Mouse (Mus musculus): ENCODE measurements around the gene Mrpl53.

The Mrpl53 gene

DNA sequence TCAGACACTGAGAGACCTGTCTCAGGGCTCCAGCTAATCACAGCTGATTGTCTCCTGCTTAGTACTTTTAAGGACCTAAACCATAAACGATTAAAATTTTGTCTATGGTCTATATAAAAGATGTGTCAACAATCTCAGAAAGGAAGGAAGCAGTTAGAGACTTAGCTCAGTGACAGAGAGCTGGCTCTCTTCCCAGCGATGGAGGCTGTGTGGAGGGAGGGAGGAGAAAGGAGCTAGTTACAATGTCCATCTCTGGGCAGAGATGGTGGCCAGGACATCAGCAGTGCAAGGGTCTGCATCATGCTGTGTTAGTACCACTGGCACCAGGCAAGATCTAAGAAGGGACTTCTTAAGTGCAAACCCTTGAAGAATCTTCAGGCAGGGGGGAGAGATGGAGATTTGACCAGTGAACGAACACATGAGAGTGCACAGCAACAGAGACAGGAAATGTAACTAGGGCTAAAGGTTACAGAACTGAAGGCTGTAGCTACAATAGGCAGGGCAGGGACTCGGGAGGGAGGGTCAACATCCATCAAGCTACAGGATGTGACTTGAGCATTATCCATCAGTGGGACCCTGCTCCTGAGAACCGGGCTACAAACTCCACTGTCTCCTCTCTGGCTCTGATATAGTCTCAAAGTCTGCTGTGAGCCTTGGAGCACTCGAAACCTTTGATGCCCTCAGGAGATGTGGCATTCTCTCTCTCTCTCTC lies 16.3 kb upstream of the Mrpl53 start:
- DNase-seq (ENCODE audit: low read depth, low spot score) = no peak

DNA sequence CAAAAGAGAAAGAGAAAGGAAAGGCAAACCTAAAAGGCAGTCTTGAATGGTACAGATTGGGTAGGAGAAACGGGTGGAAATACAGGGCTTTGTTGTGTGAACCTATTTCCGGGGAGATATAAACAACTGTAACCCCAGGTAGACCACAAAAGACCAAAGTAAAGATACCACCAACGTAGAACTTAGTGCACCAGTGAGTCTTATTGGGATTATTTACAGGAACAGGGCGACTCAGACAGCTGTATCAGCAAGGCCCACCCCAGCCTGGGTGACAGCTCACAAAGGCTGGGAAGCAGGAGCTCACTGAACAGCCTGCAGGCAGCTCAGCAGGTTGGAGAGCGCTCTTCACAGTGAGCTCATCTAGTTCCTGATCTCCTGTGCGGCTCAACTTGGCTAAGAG lies 12.9 kb upstream of the Mrpl53 start:
- DNase-seq (ENCODE audit: low read depth, low spot score) = no peak

DNA sequence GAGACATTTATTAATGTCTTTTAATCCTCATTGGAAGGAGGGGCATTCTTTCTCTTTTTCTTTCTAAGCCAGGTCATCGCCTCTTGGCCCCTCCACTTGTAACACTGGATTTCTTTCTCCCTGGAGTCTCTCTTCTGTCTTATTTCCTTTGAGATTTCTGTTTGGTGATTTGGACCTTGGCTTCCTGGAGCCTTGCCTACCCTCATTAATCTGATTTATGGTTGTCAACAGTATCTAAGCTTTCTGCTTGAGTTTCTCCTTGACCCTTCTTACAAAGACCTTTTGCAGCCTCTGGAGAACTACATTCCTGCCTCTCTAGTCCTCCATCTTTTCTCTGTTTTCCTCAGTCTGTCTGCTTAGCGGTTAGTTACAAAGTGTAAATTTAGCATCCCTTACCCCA lies 10.4 kb upstream of the Mrpl53 start:
- no peak for DNase-seq (ENCODE audit: low read depth, low spot score)

DNA sequence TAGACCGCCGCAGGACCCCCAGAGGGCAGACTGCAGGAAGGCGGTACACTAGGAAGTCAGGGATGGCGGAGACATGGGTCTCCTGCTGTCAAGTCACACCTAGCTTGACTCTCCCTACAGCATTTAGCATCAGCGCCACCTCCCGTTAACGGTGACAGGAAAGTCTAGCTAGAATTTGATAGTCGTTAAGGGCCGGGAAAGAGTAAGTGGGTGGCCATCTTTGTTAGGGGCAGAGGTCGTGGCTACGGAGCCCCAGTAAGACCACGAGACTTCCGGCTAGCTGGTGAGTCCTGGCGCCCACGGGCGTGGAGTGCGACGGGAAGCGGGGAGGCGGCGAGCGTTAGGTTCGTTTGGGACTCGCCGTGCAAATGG lies 7.5 kb upstream of the Mrpl53 start, which contains the start of the genes Ccdc142 and Gm42688:
Gene Ccdc142, plus strand, starts transcription at position 286 of the 372 bp plus-strand sequence.
Gene Gm42688, plus strand, starts transcription at position 302 of the 372 bp plus-strand sequence.
- peak; percentile 79 for DNase-seq (ENCODE audit: low read depth, low spot score)

DNA sequence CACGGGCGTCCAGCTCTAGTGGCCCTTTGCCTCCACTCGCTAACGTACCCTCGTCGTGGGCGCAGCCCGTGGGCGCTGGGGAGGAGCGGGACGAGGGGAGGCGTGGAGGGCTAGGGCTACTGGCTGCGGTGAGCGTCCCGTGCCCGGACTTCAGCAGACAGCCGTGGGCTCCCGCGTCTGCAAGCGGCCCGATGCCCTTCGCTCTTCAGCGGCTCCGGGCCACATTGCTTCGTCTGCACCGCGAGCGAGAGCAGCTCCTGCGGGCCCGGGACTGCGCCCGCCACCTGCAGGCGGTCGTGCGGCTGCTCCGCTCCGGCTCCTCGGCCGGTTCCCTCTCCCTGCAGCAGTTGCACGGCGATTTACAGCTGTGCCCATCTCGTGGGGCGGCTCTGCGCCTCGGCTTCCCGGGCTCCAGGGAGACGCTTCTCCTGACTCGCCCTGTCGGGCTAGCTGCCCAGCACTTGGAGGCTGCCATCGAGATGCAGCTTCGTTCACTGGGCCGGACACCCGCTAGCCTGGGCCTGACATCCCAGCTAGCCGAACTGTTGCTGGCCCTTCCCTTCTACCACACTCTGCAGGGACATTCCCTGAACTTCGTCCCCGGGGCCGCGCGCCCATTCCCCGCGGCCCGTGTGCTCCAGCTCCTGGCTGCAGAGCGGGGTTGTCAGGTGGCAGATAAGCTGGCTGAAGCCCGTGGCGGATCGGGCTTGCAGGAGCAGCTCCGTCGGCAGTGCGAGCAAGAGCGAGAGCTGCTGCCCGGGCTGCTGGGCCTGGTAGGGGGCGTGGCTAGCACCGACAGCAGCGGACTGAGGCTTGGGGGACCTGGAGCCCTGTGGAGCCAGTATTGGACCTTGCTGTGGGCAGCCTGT lies 6.9 kb upstream of the Mrpl53 start:
- peak; percentile 72 for DNase-seq (ENCODE audit: low read depth, low spot score)

DNA sequence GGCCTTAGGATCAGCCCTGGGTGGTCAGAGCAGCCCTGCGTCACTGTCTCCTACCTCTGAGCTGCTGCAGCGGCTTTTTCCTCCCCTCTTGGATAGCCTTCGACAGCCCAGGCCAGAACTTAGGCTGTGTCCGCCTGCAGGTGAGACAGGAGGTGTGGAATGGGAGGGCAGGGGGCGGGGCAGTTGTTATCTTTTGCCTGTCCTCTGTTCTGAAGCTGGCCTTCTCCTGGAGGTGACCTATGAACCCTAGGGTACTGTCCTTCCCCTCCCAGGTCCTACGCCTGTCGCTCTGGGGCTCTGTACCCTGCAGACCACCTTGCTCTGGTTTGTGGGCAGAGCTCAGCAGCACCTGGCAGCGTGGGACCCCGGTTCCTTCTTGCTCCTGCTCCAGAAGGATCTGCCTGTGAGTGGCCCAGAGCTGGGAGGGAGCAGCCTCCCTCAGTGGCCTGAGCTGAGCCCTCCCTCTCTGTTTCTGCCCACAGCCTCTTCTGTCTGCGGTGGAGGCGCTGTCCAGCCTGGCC lies 5.7 kb upstream of the Mrpl53 start:
- DNase-seq (ENCODE audit: low read depth, low spot score) = no peak

DNA sequence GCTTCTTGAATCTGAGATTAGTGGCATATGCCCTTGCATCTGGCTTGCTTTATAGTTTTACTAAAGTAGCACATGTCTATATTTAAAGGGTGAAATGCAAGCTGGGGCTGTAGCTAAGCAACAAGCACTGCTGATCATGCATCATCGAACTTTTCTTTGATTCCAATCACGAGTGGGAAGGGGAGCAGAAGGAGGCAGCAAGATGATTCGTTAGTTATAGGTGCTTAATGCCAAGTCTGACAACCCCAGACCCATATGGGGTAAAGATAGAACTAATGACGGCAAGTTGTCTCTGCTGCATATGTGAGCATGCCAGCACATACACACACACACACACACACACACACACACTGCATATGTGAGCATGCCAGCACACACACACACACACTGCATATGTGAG lies 4.7 kb upstream of the Mrpl53 start:
- DNase-seq (ENCODE audit: low read depth, low spot score) = no peak

DNA sequence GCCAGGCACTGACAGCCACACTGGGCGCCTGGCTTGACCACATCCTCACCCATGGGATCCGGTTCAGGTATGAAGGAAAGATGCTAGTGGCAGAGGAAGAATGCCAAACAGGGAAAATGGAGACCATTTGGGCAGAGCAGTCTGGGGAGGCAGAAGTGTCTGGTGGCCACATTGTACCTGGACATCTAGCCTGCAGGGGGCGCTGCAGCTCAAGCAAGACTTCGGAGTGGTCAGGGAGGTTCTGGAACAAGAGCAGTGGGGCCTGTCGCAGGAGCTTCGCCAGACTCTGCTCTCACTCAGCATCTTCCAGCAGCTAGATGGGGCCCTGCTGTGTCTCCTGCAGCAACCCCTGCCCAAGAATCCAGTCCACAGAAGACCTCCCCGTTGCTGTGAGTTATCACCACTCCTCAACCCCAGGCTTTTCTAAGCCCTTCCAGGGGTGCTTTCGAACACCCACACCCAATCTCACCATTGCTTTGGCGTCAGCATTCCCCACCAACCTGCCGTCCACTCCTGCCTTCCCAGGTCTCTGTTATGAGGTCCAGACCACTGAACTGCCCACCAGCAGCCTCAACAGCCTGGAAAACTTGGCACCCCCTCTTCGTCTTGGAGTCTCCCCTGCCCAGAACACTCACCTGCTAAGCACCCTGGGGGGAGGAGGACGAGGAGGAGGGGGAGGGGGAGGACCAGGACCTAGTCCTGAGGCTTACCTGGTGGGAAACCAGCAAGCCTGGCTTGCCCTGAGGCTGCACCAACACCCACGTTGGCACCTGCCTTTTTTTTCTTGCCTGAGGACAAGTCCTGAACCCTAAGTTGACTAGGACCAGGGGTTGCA lies 1.1 kb upstream of the Mrpl53 start:
- DNase-seq (ENCODE audit: low read depth, low spot score) = peak; percentile 72

DNA sequence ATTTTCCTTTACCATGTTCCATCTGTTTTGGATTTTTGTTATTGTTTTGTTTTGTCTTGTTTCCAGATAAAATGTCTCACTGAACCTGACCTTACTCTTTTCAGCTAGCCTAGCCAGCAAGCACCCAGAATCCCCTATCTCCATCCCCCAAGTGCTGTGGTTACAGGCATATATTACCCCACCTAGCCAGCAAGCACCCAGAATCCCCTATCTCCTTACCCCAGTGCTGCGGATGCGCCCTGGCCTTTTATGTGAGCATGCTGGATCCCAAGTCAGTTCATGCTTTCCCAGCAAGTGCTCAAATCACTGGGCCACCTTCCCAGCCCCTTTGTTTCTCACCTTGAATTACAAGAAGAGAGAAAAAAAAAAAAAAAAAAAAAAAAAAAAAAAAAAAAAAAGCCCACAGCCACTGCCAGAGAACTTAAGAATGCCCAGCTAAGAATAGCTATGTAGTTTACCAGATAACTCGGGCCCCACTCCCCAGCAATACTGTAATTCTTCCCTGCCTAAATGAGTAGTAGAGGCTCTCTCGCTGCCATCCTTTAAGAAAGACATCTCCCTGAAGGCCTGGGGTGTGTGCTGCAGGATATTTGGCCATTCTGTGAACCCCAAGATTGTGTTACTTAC lies 2.8 kb downstream of the Mrpl53 start:
- no peak for DNase-seq (ENCODE audit: low read depth, low spot score)

DNA sequence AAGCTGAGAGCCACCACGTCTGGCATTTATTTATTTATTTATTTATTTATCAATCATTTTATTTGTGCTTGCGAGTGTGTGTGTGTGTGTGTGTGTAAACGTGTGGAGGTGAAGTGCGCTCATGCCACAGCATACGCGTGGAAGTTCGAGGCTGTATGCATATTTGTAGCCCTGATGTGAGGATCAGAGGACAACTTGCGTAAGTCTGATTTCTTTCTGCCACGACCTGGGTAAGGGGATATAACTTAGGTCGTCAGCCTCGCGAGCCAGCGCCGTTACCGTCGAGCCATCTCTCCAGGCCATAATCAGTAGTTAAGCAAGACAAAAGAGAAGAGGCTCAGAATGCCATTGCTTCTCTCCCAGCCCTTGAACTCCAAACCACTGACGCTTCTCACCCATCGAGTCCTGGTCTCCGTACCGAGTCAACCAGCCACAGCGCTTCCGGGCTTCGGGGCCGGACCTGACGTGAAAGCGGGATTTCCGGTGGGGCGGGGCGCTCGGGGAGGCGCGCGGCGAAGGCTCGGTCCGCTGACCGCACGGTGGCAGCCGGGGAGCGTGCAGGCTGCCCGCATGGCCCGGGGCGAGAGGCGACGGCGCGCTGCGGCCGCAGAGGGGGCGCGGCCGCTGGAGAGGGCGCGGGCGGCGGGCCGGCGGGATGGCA lies 6.3 kb downstream of the Mrpl53 start, which contains the start of gene Mogs:
Gene Mogs, plus strand, starts transcription at position 486 of the 661 bp plus-strand sequence.
- peak; percentile 87 for DNase-seq (ENCODE audit: low read depth, low spot score)

DNA sequence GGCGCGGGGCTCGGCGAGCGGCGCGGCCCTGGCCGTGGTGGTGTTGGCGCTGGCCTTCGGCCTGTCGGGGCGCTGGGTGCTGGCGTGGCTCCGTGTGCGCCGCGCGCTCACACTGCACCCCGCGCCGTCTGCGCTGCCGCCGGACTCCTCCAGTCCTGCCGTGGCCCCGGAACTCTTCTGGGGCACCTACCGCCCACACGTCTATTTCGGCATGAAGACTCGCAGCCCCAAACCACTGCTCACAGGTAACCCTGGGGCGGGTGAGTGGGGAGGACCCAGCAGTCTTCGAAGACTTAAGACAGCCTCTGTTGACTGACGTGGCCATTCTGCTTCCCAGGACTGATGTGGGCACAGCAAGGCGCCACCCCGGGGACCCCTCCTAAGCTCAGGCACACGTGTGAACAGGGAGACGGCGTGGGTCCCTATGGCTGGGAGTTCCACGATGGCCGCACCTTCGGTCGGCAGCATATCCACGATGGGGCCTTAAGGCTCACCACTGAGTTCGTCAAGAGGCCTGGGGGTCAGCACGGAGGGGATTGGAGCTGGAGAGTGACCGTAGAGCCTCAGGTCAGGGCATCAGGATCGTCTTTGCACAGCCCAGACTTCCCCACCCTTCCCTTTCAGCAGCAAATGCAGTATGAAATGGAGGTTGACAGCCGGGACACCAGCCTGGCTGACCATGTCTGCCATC lies 7.0 kb downstream of the Mrpl53 start:
- no peak for DNase-seq (ENCODE audit: low read depth, low spot score)

DNA sequence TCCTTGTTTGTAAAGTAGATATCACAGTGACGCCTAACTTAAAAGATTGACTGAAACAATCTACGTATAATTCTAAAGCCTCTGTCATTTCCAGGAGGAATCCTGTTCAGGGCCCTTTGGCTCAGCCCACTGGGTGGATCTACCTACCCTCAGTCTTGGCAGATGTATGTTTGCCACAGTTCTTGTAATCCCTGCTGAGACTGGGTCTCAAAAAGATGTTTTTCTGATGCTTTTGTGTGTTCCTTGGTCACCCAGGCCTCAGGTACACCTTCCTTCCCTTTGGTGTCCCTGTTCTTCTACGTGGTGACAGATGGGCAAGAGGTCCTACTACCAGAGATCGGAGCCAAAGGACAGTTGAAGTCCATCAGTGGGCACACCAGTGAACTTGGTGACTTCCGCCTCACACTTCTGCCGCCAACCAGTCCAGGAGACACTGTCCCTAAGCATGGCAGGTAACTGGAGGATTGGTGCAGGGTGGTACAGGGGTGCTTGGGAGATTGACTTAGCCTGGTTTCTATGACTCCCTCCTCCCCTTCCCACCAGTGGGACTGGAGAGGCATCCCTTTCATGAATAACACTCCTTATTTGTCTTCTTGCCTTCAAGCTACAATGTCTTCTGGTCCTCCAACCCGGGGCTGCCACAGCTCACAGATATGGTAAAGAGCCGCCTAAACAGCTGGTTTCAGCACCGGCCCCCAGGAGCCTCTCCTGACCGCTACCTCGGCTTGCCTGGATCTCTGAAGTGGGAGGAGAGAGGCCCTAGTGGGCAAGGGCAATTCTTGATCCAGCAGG lies 7.7 kb downstream of the Mrpl53 start:
- no peak for DNase-seq (ENCODE audit: low read depth, low spot score)

DNA sequence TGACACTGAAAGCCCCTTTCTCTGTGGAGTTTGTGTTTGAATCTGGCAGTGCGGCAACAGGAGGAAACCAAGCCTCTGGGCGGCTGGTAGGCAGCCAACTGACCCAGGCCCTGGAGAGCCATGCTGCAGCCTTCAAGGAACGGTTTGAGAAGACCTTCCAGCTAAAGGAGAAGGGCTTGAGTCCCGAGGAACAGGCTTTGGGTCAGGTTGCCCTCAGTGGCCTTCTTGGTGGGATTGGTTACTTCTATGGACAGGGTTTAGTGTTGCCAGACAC lies 8.3 kb downstream of the Mrpl53 start:
- DNase-seq (ENCODE audit: low read depth, low spot score) = no peak

DNA sequence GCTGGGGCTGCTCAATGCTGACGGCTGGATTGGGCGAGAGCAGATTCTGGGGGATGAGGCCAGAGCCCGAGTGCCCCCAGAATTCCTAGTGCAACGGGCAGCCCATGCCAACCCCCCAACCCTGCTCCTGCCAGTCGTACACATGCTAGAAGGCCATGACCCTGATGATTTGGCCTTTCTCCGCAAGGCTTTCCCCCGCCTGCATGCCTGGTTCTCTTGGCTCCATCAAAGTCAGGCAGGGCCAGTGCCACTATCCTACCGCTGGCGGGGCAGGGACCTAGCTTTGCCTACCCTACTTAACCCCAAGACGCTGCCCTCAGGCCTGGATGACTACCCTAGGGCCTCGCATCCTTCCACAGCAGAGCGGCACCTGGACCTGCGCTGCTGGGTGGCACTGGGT lies 8.8 kb downstream of the Mrpl53 start:
- DNase-seq (ENCODE audit: low read depth, low spot score) = no peak

DNA sequence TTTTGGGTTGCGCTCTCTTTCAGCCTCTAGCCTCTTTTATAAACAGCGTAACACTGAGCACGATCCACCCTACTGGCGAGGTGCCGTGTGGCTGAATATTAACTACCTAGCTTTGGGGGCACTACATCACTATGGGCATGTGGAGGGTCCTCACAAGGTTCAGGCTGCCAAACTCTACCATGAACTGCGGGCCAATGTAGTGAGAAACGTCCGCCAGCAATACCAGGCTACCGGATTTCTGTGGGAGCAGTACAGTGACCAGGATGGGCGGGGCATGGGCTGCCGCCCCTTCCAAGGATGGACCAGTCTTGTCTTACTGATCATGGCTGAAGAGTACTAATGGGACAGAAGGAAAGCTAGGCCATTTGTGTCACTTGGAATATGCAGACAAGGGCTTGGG lies 9.5 kb downstream of the Mrpl53 start:
- DNase-seq (ENCODE audit: low read depth, low spot score) = no peak

DNA sequence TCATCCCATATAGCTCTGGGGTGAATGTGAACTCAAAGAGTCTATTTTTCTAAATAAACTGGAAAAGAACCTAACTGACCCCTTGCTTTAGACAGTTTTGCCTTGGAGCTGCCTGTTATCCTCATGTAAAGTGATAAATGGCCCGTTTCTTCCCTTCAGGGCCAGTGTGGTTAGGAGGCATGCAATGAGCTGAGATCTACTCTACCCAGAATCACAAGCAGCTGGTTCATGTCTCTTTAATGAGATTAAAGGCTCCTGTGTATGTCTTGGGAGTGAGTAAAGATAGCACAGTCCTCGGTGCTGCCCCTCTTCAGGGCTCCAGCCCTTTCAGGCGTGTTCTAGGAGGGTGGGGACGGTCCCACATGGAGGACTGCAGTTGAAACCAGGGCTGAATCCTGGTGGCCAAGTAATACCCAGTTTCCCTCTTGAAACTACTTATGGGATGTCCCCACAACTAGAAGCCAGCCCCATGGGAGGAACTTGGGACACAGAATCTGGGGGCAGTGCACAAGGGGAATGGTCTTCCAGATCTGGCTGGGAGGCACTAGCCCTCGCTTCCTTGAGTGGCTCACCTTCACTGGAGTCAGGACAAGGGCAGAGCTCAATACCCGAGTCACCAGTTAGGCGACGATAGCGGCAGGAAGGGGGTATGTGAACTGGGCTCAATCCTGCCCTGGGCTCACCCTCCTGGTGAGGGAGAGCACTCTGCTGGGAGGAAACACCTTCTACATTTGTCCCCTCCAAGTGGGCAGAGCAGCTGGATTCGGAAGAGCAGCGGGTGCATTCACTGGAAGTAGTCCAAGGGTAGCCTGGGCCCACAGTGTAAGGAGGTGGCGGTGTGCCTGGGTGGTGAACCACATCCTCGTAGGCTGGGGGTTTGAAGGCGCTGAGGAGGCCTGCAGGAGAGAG lies 10.2 kb downstream of the Mrpl53 start:
- DNase-seq (ENCODE audit: low read depth, low spot score) = no peak

DNA sequence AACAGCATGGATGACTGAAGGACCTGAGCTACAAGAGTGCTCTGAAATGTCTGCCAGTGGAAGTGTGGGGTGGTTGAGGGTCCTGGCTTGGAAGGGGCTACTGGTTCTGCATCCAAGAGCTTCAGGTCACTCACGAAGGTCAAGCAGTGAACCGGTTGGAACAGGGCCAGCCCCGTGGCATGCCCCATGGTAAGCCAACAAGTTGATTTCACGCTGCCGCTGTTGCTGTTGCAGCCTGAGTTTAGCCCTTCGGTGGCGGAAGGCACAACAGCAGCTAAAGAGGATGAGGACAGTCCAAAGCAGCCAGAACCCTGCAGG lies 10.9 kb downstream of the Mrpl53 start:
- DNase-seq (ENCODE audit: low read depth, low spot score) = no peak
